Mouse (Mus musculus) induced T-regulatory cell, adult 2 months (primary cell): Measurements from ENCODE around the gene 4930467E23Rik.
"Not testable (repeated sequence)": the region's sequence is repeated elsewhere in the genome, so short reads cannot be mapped to it uniquely, and the experiment has no call there.

ENCODE experiments used
- DNase-seq: peaks from one replicate; pipeline ENCODE4 v3.0.0-alpha.2; 2012; ENCODE audit warnings: low read depth

4930467E23Rik gene

GRCm38 (mm10) chr8:19781328-19782114 is 52.1 kb downstream of the 4930467E23Rik start:
- not testable (repeated sequence) for DNase-seq

- peak; percentile 5 for DNase-seq
Measured at GRCm38 (mm10) chr8:19782736-19783135, 53.4 kb downstream of the 4930467E23Rik start.

- not testable (repeated sequence) for DNase-seq
Measured at GRCm38 (mm10) chr8:19783860-19784259, 54.5 kb downstream of the 4930467E23Rik start.

- peak; percentile 94 for DNase-seq
Measured at GRCm38 (mm10) chr8:19784554-19785364, 55.4 kb downstream of the 4930467E23Rik start.

GRCm38 (mm10) chr8:19792696-19793095 is 63.3 kb downstream of the 4930467E23Rik start:
- DNase-seq = not testable (repeated sequence)
